Mouse (Mus musculus) midbrain, embryonic 10.5 days (tissue): ENCODE data around the gene Pax5. TPM values are rescaled to one million over a fixed set of nuclear protein-coding genes. Genes with fewer than 3 reads are reported as not detected.

Experiments
- DNase-seq: peaks from one replicate; pipeline ENCODE4 v3.0.0-alpha.2; 2017; ENCODE audit warnings: low spot score
- H3K27ac ChIP-seq: fragments of 300-500 bp; sonication (generic); replicated peaks from 2 replicates; pipeline ENCODE4 v1.5.1; 2016; ENCODE audit warnings: mild to moderate bottlenecking
- H3K27me3 ChIP-seq: fragments of 300-500 bp; sonication (generic); 2 replicates; pipeline ENCODE4 v1.6.1; 2016; ENCODE audit warnings: low read depth, mild to moderate bottlenecking; ENCODE audit not compliant: poor library complexity, severe bottlenecking
- H3K36me3 ChIP-seq: fragments of 300-500 bp; sonication (generic); 2 replicates; pipeline ENCODE4 v1.6.1; 2016; ENCODE audit warnings: mild to moderate bottlenecking, moderate library complexity
- H3K4me1 ChIP-seq: fragments of 300-500 bp; sonication (generic); 2 replicates; pipeline ENCODE4 v1.6.1; 2016
- H3K4me3 ChIP-seq: fragments of 300-500 bp; sonication (generic); 2 replicates; pipeline ENCODE4 v1.5.1; 2016; ENCODE audit warnings: mild to moderate bottlenecking, moderate library complexity
- H3K9me3 ChIP-seq: fragments of 300-500 bp; sonication (generic); replicated peaks from 2 replicates; pipeline ENCODE4 v1.6.1; 2016; ENCODE audit warnings: mild to moderate bottlenecking
- WGBS: fragments of 180-500 bp; shearing (Covaris S2); methylation state at CpG from one replicate; pipeline ENCODE4 v1.1.7; 2016; 5-methylcytosine and 5-hydroxymethylcytosine counted together
- polyA plus RNA-seq: library from polyadenylated mRNA; unstranded; fragments of >200 nt; fragmentation: Nextera tagmentation; extraction: Ambion mirVana; gene quantifications from 2 replicates; pipeline ENCODE4 v1.2.1, GENCODE M21; 2016

Gene Pax5
- polyA plus RNA-seq, 1 experiment from 2014 or later, result 6.3 TPM

GRCm38 (mm10) chr4:44671486-44671885 is 38.8 kb downstream of the Pax5 start:
- H3K36me3 ChIP-seq, result peaks cover 29% of the 10 kb centered on the region
- no peak overlapping the region for H3K27ac ChIP-seq
- H3K4me1 ChIP-seq, result peaks cover 34% of the 10 kb centered on the region
- H3K27me3 ChIP-seq, result peaks cover 78% of the 10 kb centered on the region
- H3K9me3 ChIP-seq, result 0 out of 2 replicates have a peak, but pooled peaks cover 3% of the 10 kb centered on the region
- DNase-seq, result no peak
- no peak overlapping the region for H3K4me3 ChIP-seq
- WGBS, result 92% methylated on average over 3 of the region's 3 CpGs

- H3K36me3 ChIP-seq, result peaks cover 29% of the 10 kb centered on the region
- 86% methylated on average over 2 of the region's 2 CpGs for WGBS
- H3K4me3 ChIP-seq, result no peak overlapping the region
- 0 out of 2 replicates have a peak, but pooled peaks cover 3% of the 10 kb centered on the region for H3K9me3 ChIP-seq
- DNase-seq, result no peak
- H3K4me1 ChIP-seq, result peaks cover 31% of the 10 kb centered on the region
- H3K27me3 ChIP-seq, result peaks cover 78% of the 10 kb centered on the region
- H3K27ac ChIP-seq, result no peak overlapping the region
Measured at GRCm38 (mm10) chr4:44671035-44671434, 39.3 kb downstream of the Pax5 start.

- no peak overlapping the region for H3K4me3 ChIP-seq
- no peak for DNase-seq
- H3K36me3 ChIP-seq, result peaks cover 29% of the 10 kb centered on the region
- 0 out of 2 replicates have a peak, but pooled peaks cover 3% of the 10 kb centered on the region for H3K9me3 ChIP-seq
- no peak overlapping the region for H3K27ac ChIP-seq
- 86% methylated on average over 4 of the region's 4 CpGs for WGBS
- H3K4me1 ChIP-seq, result peaks cover 37% of the 10 kb centered on the region
- peaks cover 80% of the 10 kb centered on the region for H3K27me3 ChIP-seq
Measured at GRCm38 (mm10) chr4:44670380-44670779, 39.9 kb downstream of the Pax5 start.

GRCm38 (mm10) chr4:44669485-44670181 is 40.7 kb downstream of the Pax5 start:
- Histone ChIP-seq H3K4me1 (peaks cover 41% of the 10 kb centered on the region), H3K36me3 (peaks cover 29% of the 10 kb centered on the region), H3K9me3 (0 out of 2 replicates have a peak, but pooled peaks cover 3% of the 10 kb centered on the region), H3K4me3 (no peak overlapping the region), H3K27me3 (peaks cover 80% of the 10 kb centered on the region), H3K27ac (no peak overlapping the region)
- DNase-seq, result no peak
- 93% methylated on average over 7 of the region's 7 CpGs for WGBS

- peaks cover 41% of the 10 kb centered on the region for H3K4me1 ChIP-seq
- 0 out of 2 replicates have a peak, but pooled peaks cover 3% of the 10 kb centered on the region for H3K9me3 ChIP-seq
- H3K27me3 ChIP-seq, result peaks cover 80% of the 10 kb centered on the region
- H3K36me3 ChIP-seq, result peaks cover 29% of the 10 kb centered on the region
- DNase-seq, result no peak
- H3K27ac ChIP-seq, result no peak overlapping the region
- no peak overlapping the region for H3K4me3 ChIP-seq
- whole genome bisulfite sequencing, result 66% methylated on average over 6 of the region's 6 CpGs
Measured at GRCm38 (mm10) chr4:44668574-44668973, 41.7 kb downstream of the Pax5 start.

- Histone ChIP-seq H3K27ac (no peak overlapping the region), H3K27me3 (peaks cover 80% of the 10 kb centered on the region), H3K9me3 (0 out of 2 replicates have a peak, but pooled peaks cover 3% of the 10 kb centered on the region), H3K4me1 (peaks cover 41% of the 10 kb centered on the region), H3K4me3 (no peak overlapping the region), H3K36me3 (peaks cover 29% of the 10 kb centered on the region)
- no peak for DNase-seq
- WGBS, result 64% methylated on average over 3 of the region's 3 CpGs
Measured at GRCm38 (mm10) chr4:44668172-44668571, 42.1 kb downstream of the Pax5 start.

GRCm38 (mm10) chr4:44667369-44667768 is 42.9 kb downstream of the Pax5 start:
- Histone ChIP-seq H3K4me3 (no peak overlapping the region), H3K27ac (no peak overlapping the region), H3K9me3 (0 out of 2 replicates have a peak, but pooled peaks cover 3% of the 10 kb centered on the region), H3K27me3 (peaks cover 80% of the 10 kb centered on the region), H3K4me1 (peaks cover 35% of the 10 kb centered on the region), H3K36me3 (peaks cover 28% of the 10 kb centered on the region)
- 87% methylated on average over 6 of the region's 6 CpGs for WGBS
- DNase-seq, result no peak

GRCm38 (mm10) chr4:44664767-44665056 is 45.6 kb downstream of the Pax5 start:
- no peak for DNase-seq
- 18% methylated on average over 6 of the region's 6 CpGs for WGBS
- peaks cover 29% of the 10 kb centered on the region for H3K4me1 ChIP-seq
- peaks cover 88% of the 10 kb centered on the region for H3K27me3 ChIP-seq
- H3K36me3 ChIP-seq, result peaks cover 15% of the 10 kb centered on the region; the same call in 1 of the 2 replicates
- peak overlapping the region; percentile 78 for H3K27ac ChIP-seq
- 0 out of 2 replicates have a peak, but pooled peaks cover 3% of the 10 kb centered on the region for H3K9me3 ChIP-seq
- H3K4me3 ChIP-seq, result peak overlapping the region; percentile 65

- peak; percentile 69 for DNase-seq
- H3K27ac ChIP-seq, result peak overlapping the region; percentile 78
- H3K27me3 ChIP-seq, result peaks cover 91% of the 10 kb centered on the region
- H3K36me3 ChIP-seq, result peaks cover 13% of the 10 kb centered on the region; the same call in 1 of the 2 replicates
- H3K4me3 ChIP-seq, result peak overlapping the region; percentile 65
- no peaks in the 10 kb centered on the region for H3K9me3 ChIP-seq
- WGBS, result 1% methylated on average over 81 of the region's 81 CpGs
- H3K4me1 ChIP-seq, result peaks cover 29% of the 10 kb centered on the region
Measured at GRCm38 (mm10) chr4:44664004-44664766, 46.1 kb downstream of the Pax5 start.

GRCm38 (mm10) chr4:44663489-44663888 is 46.8 kb downstream of the Pax5 start:
- Histone ChIP-seq H3K27ac (peak overlapping the region; percentile 78), H3K4me3 (peak overlapping the region; percentile 65), H3K36me3 (peaks cover 14% of the 10 kb centered on the region; the same call in 1 of the 2 replicates), H3K4me1 (peaks cover 29% of the 10 kb centered on the region), H3K27me3 (peaks cover 96% of the 10 kb centered on the region), H3K9me3 (no peaks in the 10 kb centered on the region)
- DNase-seq, result no peak
- 32% methylated on average over 10 of the region's 10 CpGs for WGBS

GRCm38 (mm10) chr4:44645181-44645580 is 65.1 kb downstream of the Pax5 start:
- 89% methylated on average over 4 of the region's 4 CpGs for WGBS
- Histone ChIP-seq H3K9me3 (no peaks in the 10 kb centered on the region), H3K27me3 (0 out of 2 replicates have a peak, but pooled peaks cover 9% of the 10 kb centered on the region), H3K36me3 (peaks cover 57% of the 10 kb centered on the region), H3K4me1 (peaks cover 19% of the 10 kb centered on the region), H3K4me3 (no peak overlapping the region), H3K27ac (no peak overlapping the region)
- no peak for DNase-seq

- DNase-seq, result peak; percentile 45
- H3K4me1 ChIP-seq, result peaks cover 28% of the 10 kb centered on the region
- H3K4me3 ChIP-seq, result no peak overlapping the region
- WGBS, result 47% methylated on average over 12 of the region's 12 CpGs
- 0 out of 2 replicates have a peak, but pooled peaks cover 9% of the 10 kb centered on the region for H3K27me3 ChIP-seq
- peaks cover 52% of the 10 kb centered on the region for H3K36me3 ChIP-seq
- H3K27ac ChIP-seq, result 0 out of 2 replicates have a peak overlapping the region, but pooled peaks have one; percentile 38
- H3K9me3 ChIP-seq, result no peaks in the 10 kb centered on the region
Measured at GRCm38 (mm10) chr4:44641831-44642587, 68.3 kb downstream of the Pax5 start.
